Mouse (Mus musculus) activated CD4-positive, CD25-positive, alpha-beta regulatory T cell, adult 4 months (primary cell): ENCODE results near the gene Stau1. TPM values are rescaled to one million over a fixed set of nuclear protein-coding genes. Genes with fewer than 3 reads are reported as not detected.

ENCODE experiments used
- ATAC-seq: one replicate; pipeline ENCODE4 v1.8.0; 2017
- polyA plus RNA-seq, 2 experiments: library from polyadenylated mRNA; unstranded; fragments of 100-300 nt; shearing (Covaris generic); gene quantifications; one replicate each; pipeline ENCODE4 v1.2.1; 2017

Gene Stau1
- polyA plus RNA-seq, 2 experiments from 2014 or later: 36.2 to 42.2 TPM

DNA sequence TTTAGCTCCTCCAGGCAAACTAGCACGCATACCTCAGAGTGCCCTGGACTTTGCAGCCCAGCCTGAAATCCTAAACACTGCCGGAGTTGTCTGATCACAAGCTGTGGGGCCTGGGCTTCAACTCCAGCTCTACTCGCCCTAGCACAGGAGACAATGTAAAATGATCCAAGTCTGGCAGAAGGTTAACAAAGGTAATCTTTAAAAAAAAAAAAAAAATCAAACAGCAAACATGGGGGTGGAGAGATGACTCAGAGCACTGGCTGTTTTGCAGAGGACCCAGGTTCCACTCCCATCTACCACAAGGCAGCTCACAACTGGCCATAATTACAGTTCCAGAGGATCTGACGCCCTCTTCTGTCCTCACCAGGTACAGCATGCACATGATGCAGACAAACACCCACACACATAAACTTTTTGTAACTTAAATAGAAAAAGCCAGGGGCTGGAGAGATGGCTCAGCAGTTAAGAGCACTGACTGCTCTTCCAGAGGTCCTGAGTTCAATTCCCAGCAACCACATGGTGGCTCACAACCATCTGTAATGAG, 12.7 kb downstream of the Stau1 start:
- ATAC-seq: no peak

DNA sequence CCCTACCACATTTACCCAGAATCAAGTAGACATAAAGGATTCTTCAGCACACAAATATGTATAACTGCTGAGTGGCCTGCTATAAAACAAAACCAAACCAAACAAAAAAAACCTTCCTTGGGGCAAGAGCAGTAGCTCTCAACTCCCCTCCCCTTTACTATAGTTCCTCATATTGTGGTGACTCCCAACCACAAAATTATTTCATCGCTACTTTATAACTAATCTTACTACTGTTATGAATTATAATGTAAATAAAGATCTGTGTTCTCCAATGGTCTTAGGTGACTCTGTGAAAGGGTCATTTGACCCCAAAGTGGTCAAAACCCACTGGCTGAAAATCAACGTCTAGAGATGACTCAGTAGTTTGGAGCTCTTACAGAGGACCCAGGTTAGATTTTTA, 15.9 kb downstream of the Stau1 start:
- ATAC-seq: no peak

DNA sequence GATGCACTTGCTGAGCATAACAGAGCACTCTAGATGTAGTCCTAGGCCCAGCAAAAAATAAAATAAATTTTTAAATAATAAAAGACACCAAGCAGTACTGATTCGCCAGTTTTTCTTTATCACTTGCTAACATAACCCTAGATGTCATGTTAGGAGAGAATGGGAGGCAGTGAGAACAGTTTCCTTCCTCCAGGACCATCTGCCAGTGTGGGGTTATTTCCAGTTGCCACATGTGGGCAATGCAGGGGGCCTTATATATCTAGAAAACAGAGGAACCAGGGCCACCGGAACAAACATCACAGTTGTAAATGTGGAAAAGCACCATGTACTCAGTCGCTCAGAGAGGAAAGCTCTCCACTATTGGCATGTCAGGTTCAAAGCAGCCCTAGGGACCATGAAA, 18.6 kb downstream of the Stau1 start:
- ATAC-seq: no peak

DNA sequence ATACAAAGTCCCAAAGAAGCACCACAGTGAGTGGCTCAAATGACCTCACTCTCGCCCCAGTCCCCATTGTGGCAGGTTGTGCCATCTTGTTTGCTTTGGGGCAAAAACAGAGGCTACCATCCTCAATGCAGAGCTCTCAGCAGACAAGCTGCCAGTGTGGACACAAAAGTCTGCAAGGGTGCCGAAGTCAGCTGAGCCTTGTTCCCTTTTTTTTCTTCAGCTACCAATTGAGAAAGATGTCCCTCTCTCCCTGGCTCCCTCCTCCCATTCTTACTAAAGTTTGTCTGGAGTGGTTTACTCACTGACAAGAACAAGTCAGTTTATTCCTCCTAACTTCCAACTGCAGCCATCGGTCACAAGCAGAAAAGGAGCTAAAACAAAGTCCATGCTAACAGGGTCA, 19.7 kb downstream of the Stau1 start:
- ATAC-seq: no peak

DNA sequence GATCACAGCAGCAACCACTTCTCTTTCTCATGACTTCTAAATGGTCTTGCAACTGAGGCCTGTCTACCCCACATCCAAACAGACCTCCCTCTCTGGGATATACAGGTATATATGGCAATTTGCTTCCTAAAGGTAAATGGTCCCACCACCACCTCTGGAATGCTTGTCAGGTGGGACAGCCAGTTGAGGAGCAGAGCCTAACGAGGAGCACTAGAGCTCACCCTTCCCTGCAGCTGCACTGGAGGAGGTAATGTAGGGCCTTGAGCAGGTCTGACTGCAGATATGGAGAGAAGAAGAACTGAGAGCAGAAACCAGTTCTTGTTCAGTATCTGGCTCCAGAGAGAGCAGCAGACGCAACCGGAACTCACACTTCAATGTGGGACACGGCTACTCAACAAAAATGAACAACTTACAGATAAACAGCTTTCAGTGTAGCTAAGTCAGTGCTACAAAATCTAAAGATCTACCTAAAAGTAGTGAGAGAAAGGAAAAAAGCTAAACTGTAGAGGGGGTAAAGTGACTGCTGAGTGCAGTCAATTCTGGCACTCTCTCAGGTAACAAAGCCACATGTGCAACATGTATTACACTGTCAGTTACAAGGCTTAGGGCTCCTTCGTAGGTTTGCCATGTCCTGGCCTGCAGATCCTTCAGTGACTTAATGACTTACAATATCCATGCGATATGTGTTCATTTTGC, 21.8 kb downstream of the Stau1 start:
- ATAC-seq: no peak

DNA sequence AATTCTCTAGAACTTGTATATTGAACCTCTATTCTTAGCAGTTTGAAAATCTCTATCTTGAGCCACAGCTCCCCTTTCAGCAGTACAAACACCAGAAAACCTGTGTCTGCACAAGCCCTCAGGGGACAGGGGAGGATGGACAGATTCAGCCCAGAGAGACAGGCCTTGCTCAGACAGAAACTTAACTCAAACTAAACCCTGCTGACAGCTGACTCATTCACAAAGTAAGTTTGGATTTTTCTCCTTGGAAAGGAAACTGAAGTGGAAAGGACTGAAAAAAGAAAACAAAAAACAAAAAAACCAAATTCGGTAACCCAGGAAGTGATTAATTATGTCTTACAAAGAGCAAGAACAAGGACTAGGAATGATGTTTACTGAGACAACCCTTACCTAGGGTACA, 22.9 kb downstream of the Stau1 start:
- ATAC-seq: no peak

DNA sequence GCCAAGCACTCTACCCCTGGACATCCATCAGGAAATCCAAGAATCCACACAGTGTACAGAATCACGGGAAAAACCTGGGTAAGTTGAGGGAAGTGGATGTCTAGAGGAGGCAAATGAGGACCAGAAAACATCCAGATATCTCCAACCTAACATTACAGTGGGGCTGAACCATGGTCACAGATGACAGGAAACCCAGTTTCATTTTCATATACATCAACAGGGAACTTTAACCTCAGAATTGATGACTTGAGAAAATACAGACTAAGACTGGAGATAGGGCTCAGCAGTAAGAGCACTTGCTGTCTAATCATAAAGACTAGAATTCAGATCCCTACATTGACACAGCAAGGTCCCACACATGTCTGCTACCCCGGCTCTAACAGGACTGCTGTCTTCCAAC, 31.3 kb downstream of the Stau1 start:
- peak; percentile 52 for ATAC-seq

DNA sequence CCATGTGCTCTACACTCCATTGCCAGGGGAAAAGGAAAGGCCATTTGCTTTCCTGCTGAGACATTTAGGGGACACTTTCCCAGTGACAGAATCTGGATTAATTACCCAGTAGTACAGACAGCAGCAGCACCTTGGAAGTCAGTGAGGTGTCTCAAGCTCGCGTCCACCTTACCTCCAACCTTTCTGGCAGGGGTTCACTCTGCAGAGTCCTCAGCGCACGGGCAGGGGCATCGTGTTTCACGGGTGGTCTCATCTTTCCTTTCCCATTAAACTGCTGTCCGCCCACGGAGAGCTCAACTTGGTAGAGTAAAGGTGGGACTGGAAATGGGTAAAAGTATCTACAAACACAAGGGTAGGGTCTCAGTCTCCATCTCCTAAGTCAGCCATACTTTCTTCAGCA, 32.8 kb downstream of the Stau1 start:
- ATAC-seq: no peak

DNA sequence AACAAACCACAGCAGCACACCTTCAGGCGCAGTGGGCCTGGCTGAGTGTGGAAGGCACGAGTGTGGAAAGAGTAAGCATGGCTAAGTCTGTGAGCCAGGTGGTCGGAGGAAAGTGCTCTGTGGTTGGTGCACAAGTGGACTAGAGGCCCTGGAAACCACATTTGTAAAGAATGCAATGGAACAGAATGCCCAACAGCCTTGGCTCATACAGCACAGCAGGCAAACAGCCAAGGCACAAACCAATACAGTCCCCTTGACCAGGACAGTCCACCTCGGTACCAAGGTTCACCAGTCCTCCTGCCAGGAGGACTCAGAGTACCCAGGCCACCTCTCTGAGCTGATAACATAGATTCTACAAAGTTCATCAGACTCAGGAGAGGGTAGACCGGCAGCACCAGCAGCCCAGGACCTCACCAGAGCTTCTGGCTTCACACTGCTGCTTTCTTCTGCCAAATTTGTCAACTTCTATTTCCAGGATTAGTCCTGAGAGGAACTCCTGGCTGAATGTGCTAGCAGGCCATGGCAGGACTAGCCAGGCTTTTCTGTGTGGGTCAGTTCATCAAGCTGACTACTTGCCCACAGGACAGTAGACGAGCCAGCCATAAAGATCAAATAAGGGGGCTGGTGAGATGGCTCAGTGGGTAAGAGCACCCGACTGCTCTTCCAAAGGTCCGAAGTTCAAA, 35.3 kb downstream of the Stau1 start:
- ATAC-seq: no peak

DNA sequence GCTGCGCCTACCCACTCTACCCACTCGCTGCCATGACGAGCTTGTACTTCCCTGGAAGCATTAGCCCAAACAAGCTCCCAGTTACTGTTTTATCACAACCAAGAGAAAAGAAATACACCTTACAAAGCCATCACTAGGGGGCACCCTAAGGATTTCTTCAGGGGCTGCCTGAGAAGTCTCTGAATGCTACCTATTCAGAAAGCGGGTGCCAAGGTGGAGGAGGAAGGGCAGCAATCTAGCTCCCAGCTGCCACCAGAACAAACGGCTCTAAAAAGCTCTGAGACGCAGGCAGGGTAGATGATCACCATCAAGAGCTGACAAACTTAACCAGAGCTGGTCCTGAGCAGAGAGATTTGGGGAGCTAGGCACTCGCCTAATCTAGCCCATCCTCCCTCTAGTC, 39.3 kb downstream of the Stau1 start:
- no peak for ATAC-seq

DNA sequence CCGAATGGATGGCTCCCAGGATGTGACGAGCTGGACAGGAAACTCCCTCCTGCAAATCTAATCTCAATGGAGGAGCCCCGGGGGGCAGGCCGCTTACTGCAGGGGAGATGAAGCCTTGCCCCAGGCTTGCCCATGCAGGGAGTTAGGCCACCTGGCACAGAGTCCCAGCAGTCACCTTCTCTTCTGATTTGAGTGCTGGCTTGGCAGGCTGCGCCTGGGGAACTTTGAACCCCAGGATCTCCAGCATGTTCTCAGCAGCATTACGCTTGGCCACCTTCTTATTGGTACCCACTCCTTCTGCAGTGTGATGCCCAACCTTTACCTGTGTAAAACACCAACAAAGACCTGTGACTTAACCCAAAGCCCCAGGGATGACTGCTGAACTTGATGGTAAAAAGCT, 43.9 kb downstream of the Stau1 start:
- ATAC-seq: no peak

DNA sequence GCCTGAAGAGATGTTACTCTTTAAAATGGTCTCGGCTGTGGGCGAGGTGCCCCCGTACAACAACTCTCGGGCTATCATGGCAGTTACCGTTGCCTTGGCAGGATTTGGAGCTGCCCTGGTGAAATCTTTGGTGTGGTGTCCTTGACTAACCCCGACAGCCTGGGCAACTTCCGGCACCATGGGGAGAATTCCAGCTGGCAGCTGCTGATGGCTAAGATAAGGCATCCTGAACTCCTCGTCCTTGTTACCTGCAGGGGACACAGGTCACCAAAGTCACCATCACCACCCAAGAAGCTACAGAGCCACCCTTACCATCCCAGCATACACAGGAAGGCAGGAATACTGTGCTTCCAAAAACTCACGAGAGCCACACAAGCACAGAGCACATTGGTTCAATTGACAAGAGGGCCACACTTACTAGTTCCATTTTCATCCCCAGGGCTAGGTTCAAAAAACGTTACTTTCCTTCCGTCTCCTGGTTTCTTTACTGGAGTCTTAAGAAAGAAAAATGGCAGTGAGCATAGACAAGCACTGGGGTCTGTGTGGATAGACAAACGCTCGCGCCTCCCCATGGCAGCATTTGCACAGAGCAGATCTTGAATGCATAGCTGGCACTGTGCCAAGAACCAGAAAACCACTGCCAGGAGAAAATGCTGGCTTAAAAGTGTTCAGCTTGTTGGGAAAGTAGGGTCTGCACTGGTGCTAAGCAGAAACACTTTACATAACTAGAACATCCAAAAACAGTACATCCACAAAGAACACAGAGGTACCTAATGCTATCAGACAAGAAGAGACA, 45.0 kb downstream of the Stau1 start:
- no peak for ATAC-seq

DNA sequence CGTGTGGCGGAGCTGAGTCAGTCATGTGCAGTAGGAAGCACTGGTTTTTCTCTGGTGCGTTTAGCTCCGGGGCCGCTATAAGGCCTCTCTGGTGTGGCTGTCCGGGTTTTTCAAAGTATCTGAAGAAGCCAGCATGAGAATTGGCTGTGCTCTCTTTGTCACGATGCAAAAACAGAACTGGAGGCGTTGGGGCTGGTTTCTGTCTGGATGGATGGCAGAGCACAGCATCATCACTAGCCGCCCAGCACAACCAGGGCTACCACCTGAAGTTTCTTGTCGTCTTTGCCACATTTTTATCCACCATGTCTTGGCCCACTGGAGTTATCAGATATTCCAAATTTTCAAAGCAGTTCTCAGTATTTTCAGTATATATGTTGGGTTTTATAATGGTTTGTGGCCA, 47.2 kb downstream of the Stau1 start:
- no peak for ATAC-seq

DNA sequence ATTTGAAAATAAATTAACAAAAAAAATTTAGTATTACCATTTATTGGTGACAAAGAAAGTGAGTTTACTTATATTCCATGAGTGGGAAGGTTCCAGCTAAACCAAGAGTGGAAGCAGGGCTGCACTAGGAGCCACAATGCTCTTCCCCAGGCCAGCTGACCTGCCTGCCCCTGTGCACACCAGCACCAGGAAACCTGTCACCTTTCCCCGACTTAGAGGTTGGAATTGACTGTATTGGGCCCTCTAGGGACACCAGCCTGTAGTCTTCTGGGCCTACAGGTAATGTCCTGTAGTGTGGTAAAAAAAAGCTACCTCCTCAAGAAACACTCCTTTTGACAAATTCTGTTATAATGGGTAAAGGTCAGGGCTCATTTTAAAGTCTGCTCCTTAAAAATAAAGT, 47.9 kb downstream of the Stau1 start:
- no peak for ATAC-seq

DNA sequence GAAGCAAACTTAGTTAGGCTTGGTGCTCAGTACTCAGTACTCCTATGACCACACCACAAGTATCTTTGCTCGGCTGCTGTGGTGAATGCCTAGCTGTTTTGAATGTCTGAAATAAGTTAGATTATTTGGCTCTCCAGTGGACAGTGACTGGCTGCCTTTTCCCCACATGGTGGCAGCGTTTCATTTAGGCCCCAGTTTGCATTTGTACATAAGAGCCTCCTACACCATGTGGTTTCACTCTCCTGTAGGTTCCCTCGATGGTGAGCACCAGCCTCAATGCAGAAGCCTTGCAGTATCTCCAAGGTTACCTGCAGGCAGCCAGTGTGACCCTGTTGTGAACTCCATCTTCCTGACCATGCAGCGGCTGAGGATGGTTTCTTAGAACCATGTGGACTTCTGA, 50.6 kb downstream of the Stau1 start:
- no peak for ATAC-seq

DNA sequence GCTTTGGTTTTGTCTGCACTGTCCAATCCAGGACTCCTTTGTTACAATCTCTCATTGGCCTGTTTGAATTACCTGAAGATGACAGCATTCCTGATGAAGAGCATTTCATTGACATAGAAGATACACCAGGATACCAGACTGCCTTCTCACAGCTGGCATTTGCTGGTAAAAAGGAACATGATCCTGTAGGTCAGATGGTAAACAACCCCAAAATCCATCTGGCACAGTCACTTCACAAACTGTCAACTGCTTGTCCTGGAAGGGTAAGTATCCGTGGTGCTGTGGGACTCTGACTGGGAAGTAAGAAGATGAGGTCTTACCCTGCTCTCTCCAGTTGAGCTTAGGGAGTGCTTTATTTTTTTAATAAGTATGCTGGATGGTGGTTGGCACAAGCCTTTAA, 51.8 kb downstream of the Stau1 start:
- no peak for ATAC-seq

DNA sequence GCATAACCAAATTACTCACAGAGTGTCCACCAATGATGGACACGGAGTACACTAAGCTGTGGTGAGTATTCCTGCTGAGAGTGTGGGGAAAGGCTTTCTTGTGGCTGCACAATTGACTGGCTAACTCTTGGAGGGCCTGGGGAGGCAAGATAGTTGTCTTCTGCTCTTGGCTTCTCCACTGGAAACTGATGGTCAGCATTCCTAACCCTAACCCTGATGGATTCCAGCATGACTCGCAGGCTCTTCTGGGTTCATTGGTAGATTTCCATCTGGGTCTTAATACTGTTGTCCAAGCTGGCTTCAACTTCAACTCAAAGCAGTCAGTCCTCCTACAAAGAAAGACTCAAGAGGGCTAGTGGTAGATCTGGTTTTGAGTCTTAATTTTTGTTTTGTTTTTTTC, 53.0 kb downstream of the Stau1 start:
- no peak for ATAC-seq

DNA sequence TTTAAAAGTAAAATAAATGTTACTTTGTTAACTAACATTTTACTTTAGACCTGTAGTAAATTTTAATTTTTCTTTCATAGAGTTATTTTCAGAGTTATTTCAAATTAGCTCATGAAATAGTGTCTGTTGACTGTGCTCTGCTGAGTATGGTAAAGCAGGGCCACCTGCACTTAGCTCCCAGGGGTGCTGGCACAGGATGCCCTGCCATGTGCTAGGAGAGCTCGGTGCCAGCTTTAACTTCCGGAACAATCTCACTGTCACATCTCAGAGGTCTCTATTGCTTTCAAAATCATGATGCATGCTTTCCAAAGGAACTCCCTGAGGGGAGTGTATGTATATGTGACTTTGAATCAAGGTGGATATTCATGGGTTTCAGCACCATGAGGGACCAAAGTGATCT, 59.9 kb downstream of the Stau1 start:
- ATAC-seq: no peak

DNA sequence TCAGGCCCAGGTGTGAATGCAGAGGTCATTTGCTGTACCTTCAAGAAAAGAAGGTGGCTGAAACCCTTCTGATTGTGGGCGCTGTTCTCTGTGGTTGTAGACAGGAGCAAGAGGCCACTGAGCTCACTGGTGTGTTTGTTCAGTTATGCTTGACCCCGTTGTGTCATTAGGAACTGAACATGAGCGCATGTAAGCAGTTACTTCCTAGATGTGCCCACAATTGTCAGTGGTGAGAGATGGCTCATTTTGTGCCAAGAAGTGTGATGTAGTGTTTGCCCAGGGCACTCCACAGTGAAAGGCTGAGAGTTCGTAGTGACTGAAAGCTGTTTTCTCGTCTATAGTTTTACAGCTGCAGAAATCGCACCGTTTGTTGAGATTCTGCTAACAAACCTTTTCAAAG, 60.5 kb downstream of the Stau1 start:
- no peak for ATAC-seq

DNA sequence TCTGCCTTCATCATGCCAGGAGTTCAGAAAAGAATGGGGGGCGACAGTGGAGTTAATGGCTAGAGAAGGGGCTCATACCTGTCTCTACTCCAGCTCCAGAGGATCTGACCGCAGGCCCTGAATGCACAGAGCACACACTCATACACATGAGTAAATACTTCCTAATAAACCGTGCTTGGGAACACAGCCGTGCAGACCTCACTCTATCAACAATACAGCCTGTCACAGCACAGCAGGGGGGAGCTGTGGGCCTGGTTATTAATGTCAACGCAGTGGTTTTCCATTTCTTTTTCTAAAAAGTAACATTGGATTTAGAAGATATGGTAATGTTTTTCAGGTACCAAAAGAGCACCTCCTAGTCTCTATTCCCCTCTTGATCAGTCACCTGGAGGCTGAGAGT, 61.7 kb downstream of the Stau1 start:
- no peak for ATAC-seq

DNA sequence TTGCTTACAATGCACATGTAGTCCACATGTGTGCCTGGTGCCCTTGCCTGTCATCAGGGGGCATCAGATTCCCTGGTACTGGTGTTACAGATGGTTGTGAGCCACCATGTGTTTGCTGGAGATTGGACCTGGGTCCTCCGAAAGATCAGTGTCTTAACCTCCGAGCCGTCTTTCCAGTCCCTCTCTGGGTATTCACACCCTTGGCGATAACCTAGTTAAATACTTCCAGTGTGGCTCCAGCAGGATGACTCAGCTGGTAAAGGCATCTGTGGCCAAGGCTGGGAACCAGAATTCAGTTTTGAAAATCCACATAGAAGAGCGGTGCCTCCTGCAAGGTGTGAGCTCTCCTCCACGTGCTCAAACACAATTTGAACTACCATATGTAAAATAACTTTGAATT, 62.2 kb downstream of the Stau1 start:
- no peak for ATAC-seq

DNA sequence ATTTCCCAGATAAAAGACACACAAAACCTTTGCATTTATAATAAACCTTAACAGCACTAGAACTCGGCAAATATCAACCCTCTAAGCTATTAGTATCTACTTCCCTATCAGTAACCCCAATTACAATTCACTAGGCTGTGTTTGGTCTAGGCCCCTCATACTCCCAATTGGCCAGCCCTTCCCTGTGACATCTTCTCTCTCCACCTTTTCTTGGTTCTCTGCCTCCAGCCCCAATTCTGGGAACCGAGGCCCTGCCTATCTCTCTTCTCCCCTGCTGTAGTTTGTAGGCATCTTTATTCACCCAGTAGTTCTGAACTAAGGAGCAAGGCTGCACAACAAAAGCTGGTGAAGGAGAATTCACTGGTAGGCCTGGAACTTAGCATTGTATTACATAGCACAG, 72.1 kb downstream of the Stau1 start:
- ATAC-seq: no peak

DNA sequence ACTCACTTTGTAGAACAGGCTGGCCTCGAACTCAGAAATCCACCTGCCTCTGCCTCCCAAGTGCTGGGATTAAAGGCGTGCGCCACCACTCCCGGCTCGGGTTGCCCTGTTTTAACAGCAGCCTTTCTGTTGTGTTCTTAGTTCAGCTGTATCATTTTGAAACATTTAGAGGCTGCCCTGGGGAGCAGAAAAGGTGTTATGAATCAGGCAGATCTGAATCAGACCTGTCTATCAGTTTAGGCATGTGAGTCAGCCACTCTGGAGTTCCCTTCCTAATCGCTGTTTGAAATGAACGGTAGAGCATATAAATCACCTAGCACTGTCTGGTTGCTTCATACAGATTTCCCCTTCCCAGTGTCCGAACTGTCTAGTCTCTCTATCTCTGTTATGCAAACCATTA, 85.6 kb downstream of the Stau1 start:
- no peak for ATAC-seq

DNA sequence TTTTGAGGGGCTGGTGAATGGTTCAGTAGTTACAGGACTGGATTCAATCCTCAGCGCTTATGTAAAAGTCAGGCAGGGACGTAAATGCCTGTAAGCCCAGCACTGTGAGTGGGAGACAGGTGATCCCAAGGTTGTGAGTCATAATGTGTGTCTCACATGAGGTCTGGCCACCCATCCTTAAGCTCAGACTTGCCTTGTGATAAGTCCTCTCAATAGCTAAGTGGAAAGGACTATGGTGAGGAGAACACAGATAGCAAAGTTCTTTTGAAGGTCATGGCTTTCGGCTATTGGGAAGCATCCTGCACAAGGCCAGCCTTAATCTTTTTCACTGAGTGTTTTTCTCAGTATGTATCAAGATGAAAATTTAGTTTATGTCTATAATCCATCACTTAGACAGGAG, 86.4 kb downstream of the Stau1 start:
- ATAC-seq: no peak
